Mouse (Mus musculus): ENCODE data around the gene Stk10.

DNA sequence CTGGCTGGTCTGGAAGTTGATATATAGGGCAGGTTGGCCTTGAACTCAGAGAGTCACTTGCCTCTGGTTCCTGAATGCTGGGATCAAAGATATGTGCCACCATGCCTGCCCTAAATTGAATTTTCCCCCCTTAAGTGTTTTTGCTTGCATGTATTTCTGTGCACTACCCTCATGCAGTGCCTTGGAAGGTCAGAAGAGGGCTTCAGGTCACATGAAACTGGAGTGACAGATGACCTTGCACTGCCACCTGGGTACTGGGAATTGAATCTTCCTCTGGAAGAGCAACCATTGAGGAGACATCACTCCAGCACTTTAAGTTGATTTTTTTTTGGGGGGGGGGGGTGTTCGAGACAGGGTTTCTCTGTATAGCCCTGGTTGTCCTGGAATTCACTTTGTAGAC, 3.0 kb upstream of the Stk10 start:
- no peak for TF ChIP-seq POLR2A (IDR thresholded peaks at IDR 0.05; ENCODE audit: insufficient read depth, low read length)
- TF ChIP-seq CTCF (IDR thresholded peaks at IDR 0.05; ENCODE audit: low read depth, low read length): no peak
- no peak for TF ChIP-seq EP300 (IDR thresholded peaks at IDR 0.05; ENCODE audit: insufficient read depth, low read depth, low read length)
